Mouse (Mus musculus): Measurements from ENCODE around the gene Chek2. TPM values are rescaled to one million over a fixed set of nuclear protein-coding genes. Genes with fewer than 3 reads are reported as not detected.
A peak's percentile ranks its signal among the peaks of the same experiment; 100 is the strongest.
"Not testable (repeated sequence)": the region's sequence is repeated elsewhere in the genome, so short reads cannot be mapped to it uniquely, and the experiment has no call there.

Gene Chek2
- polyA plus RNA-seq, 1 experiment from 2014 or later, result 10.9 TPM

- 16% methylated on average over 8 of the region's 8 CpGs for WGBS
- no peaks in the 10 kb centered on the region for H3K4me1 ChIP-seq (replicated peaks; ENCODE audit: control insufficient read depth, insufficient read depth)
- 0 out of 2 replicates have a peak overlapping the region, but pooled peaks have one; percentile 9 for H3K4me2 ChIP-seq (replicated peaks; ENCODE audit: low read depth)
- peak overlapping the region; percentile 73 for H3K27ac ChIP-seq (replicated peaks)
- DNase-seq (ENCODE audit: low spot score), result peak; percentile 53
- H3K9me3 ChIP-seq (ENCODE audit: control insufficient read depth, low read length), result no peaks in the 10 kb centered on the region
- no peak overlapping the region for H3K4me3 ChIP-seq (ENCODE audit: low read depth, low read length)
- ATAC-seq (ENCODE audit: low FRiP score, low TSS enrichment), result peak; percentile 73
- no peaks in the 10 kb centered on the region for H3K36me3 ChIP-seq (ENCODE audit: control insufficient read depth, insufficient read depth, low read length)
- TF ChIP-seq CTCF (IDR thresholded peaks at IDR 0.05; ENCODE audit: low read depth), result no peak
- TF ChIP-seq EP300 (optimal IDR thresholded peaks at IDR 0.05), result peak; percentile 68
- H3K27me3 ChIP-seq (ENCODE audit: control insufficient read depth, insufficient read depth, low read length), result no peaks in the 10 kb centered on the region
- no peak overlapping the region for H3K9ac ChIP-seq (ENCODE audit: low read length)
Measured at GRCm38 (mm10) chr5:110869242-110869669, 29.5 kb downstream of the Chek2 start.

- no peak for DNase-seq (ENCODE audit: low spot score)
- H3K27me3 ChIP-seq (ENCODE audit: control insufficient read depth, insufficient read depth, low read length), result no peaks in the 10 kb centered on the region
- H3K36me3 ChIP-seq (ENCODE audit: control insufficient read depth, insufficient read depth, low read length), result no peaks in the 10 kb centered on the region
- 92% methylated on average over 6 of the region's 6 CpGs for WGBS
- no peak overlapping the region for H3K9ac ChIP-seq (ENCODE audit: low read length)
- no peak overlapping the region for H3K27ac ChIP-seq (replicated peaks)
- TF ChIP-seq EP300 (optimal IDR thresholded peaks at IDR 0.05) (no peak), CTCF (IDR thresholded peaks at IDR 0.05; ENCODE audit: low read depth) (no peak)
- H3K4me2 ChIP-seq (replicated peaks; ENCODE audit: low read depth), result no peak overlapping the region
- H3K4me1 ChIP-seq (replicated peaks; ENCODE audit: control insufficient read depth, insufficient read depth), result no peaks in the 10 kb centered on the region
- no peaks in the 10 kb centered on the region for H3K9me3 ChIP-seq (ENCODE audit: control insufficient read depth, low read length)
- H3K4me3 ChIP-seq (ENCODE audit: low read depth, low read length), result no peak overlapping the region
- no peak for ATAC-seq (ENCODE audit: low FRiP score, low TSS enrichment)
Measured at GRCm38 (mm10) chr5:110873160-110873559, 33.4 kb downstream of the Chek2 start.

GRCm38 (mm10) chr5:110874711-110875110 lies 34.9 kb downstream of the Chek2 start:
- no peaks in the 10 kb centered on the region for H3K4me1 ChIP-seq (replicated peaks; ENCODE audit: control insufficient read depth, insufficient read depth)
- H3K27me3 ChIP-seq (ENCODE audit: control insufficient read depth, insufficient read depth, low read length), result no peaks in the 10 kb centered on the region
- no peak overlapping the region for H3K9ac ChIP-seq (ENCODE audit: low read length)
- no peak overlapping the region for H3K27ac ChIP-seq (replicated peaks)
- ATAC-seq (ENCODE audit: low FRiP score, low TSS enrichment) (no peak), DNase-seq (ENCODE audit: low spot score) (peak; percentile 46)
- H3K4me3 ChIP-seq (ENCODE audit: low read depth, low read length), result no peak overlapping the region
- TF ChIP-seq EP300 (optimal IDR thresholded peaks at IDR 0.05) (no peak), CTCF (IDR thresholded peaks at IDR 0.05; ENCODE audit: low read depth) (no peak)
- H3K9me3 ChIP-seq (ENCODE audit: control insufficient read depth, low read length), result no peaks in the 10 kb centered on the region
- no peaks in the 10 kb centered on the region for H3K36me3 ChIP-seq (ENCODE audit: control insufficient read depth, insufficient read depth, low read length)
- no peak overlapping the region for H3K4me2 ChIP-seq (replicated peaks; ENCODE audit: low read depth)

GRCm38 (mm10) chr5:110875286-110875685 lies 35.5 kb downstream of the Chek2 start:
- Histone ChIP-seq H3K27ac (replicated peaks) (no peak overlapping the region), H3K36me3 (ENCODE audit: control insufficient read depth, insufficient read depth, low read length) (no peaks in the 10 kb centered on the region), H3K27me3 (ENCODE audit: control insufficient read depth, insufficient read depth, low read length) (no peaks in the 10 kb centered on the region), H3K9ac (ENCODE audit: low read length) (no peak overlapping the region), H3K4me3 (ENCODE audit: low read depth, low read length) (no peak overlapping the region), H3K9me3 (ENCODE audit: control insufficient read depth, low read length) (no peaks in the 10 kb centered on the region), H3K4me2 (replicated peaks; ENCODE audit: low read depth) (no peak overlapping the region), H3K4me1 (replicated peaks; ENCODE audit: control insufficient read depth, insufficient read depth) (no peaks in the 10 kb centered on the region)
- 100% methylated on average over 1 of the region's 1 CpGs for WGBS
- TF ChIP-seq CTCF (IDR thresholded peaks at IDR 0.05; ENCODE audit: low read depth), result no peak
- TF ChIP-seq EP300 (optimal IDR thresholded peaks at IDR 0.05), result no peak
- ATAC-seq (ENCODE audit: low FRiP score, low TSS enrichment) (no peak; the same call in 1 of the 2 replicates), DNase-seq (ENCODE audit: low spot score) (no peak)

- H3K4me2 ChIP-seq (replicated peaks; ENCODE audit: low read depth), result no peak overlapping the region
- no peaks in the 10 kb centered on the region for H3K9me3 ChIP-seq (ENCODE audit: control insufficient read depth, low read length)
- no peak for ATAC-seq (ENCODE audit: low FRiP score, low TSS enrichment)
- H3K4me1 ChIP-seq (replicated peaks; ENCODE audit: control insufficient read depth, insufficient read depth), result no peaks in the 10 kb centered on the region
- no peaks in the 10 kb centered on the region for H3K36me3 ChIP-seq (ENCODE audit: control insufficient read depth, insufficient read depth, low read length)
- no peak overlapping the region for H3K4me3 ChIP-seq (ENCODE audit: low read depth, low read length)
- H3K27me3 ChIP-seq (ENCODE audit: control insufficient read depth, insufficient read depth, low read length), result no peaks in the 10 kb centered on the region
- 97% methylated on average over 5 of the region's 5 CpGs for WGBS
- no peak overlapping the region for H3K9ac ChIP-seq (ENCODE audit: low read length)
- TF ChIP-seq CTCF (IDR thresholded peaks at IDR 0.05; ENCODE audit: low read depth) (no peak), EP300 (optimal IDR thresholded peaks at IDR 0.05) (no peak)
- DNase-seq (ENCODE audit: low spot score), result no peak
- H3K27ac ChIP-seq (replicated peaks), result no peak overlapping the region
Measured at GRCm38 (mm10) chr5:110877666-110878505, 38.1 kb downstream of the Chek2 start.

GRCm38 (mm10) chr5:110878526-110878925 lies 38.7 kb downstream of the Chek2 start:
- DNase-seq (ENCODE audit: low spot score); H3K4me3 ChIP-seq (ENCODE audit: low read depth, low read length); H3K27me3 ChIP-seq (ENCODE audit: control insufficient read depth, insufficient read depth, low read length); H3K9ac ChIP-seq (ENCODE audit: low read length); ATAC-seq (ENCODE audit: low FRiP score, low TSS enrichment); H3K36me3 ChIP-seq (ENCODE audit: control insufficient read depth, insufficient read depth, low read length); H3K27ac ChIP-seq (replicated peaks); H3K9me3 ChIP-seq (ENCODE audit: control insufficient read depth, low read length); H3K4me1 ChIP-seq (replicated peaks; ENCODE audit: control insufficient read depth, insufficient read depth); H3K4me2 ChIP-seq (replicated peaks; ENCODE audit: low read depth): not testable (repeated sequence)
- WGBS, result 95% methylated on average over 1 of the region's 1 CpGs

Data from stomach, postnatal 0 days (tissue).